21 mouse cellular contexts compared by ENCODE assay signal in the genomic region with DNA sequence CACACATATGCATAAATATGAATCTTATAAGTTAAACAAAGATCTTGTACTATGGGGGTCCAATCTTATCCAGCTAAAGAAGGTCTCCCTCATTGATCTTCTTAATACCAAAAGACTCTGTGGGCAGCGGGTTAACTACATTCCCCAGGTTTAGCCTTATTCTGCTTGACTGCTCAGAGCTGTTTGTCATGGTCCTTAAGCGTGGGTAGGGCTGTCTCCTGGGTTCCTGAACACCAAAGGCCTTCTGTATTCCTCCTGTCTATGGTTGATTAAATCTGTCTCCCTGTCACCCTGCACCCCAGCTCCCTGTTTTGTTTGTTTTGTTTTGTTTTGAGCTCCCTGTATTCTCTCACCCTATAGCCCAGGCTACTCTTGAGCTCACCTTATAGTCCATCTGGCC. TPM values are rescaled to one million over a fixed set of nuclear protein-coding genes. Genes with fewer than 3 reads are reported as not detected.
DNase-seq lines count a peak whose midpoint lies in the region; ATAC-seq and TF ChIP-seq lines count a peak whose summit lies in the region.
"Had no signal": no experiment of that assay in that cellular context is flagged by ENCODE, and none has a peak within 500 bp of the region (broad histone marks: within the 10 kb centered on the region; RNA-seq: fewer than 3 reads in every experiment).

No protein-coding gene starts in this region.

- peaks cover 48% of the 10 kb centered on the region for H3K4me1 ChIP-seq in hindbrain, embryonic 13.5 days (replicated peaks)
- H3K4me1 ChIP-seq in hindbrain, postnatal 0 days (ENCODE audit: insufficient read depth, low read length), result peaks cover 18% of the 10 kb centered on the region
- peaks cover 53% of the 10 kb centered on the region for H3K4me1 ChIP-seq in kidney, embryonic 15.5 days
- H3K4me1 ChIP-seq in neural tube, embryonic 11.5 days (ENCODE audit: control insufficient read depth, insufficient read depth, low read length), result peaks cover 21% of the 10 kb centered on the region
- H3K4me1 ChIP-seq in forebrain, embryonic 14.5 days (ENCODE audit: control insufficient read depth, insufficient read depth, low read length), result peaks cover 30% of the 10 kb centered on the region
- H3K4me1 ChIP-seq: embryonic facial prominence, embryonic 15.5 days had no signal

- no peaks in the 10 kb centered on the region for H3K9me3 ChIP-seq in hindbrain, embryonic 13.5 days
- H3K9me3 ChIP-seq in hindbrain, postnatal 0 days (ENCODE audit: low read length), result no peaks in the 10 kb centered on the region
- H3K9me3 ChIP-seq in kidney, embryonic 15.5 days (replicated peaks), result no peaks in the 10 kb centered on the region
- H3K9me3 ChIP-seq in neural tube, embryonic 11.5 days (ENCODE audit: control insufficient read depth, low read length), result no peaks in the 10 kb centered on the region
- H3K9me3 ChIP-seq in forebrain, embryonic 14.5 days (replicated peaks; ENCODE audit: control insufficient read depth, low read length), result no peaks in the 10 kb centered on the region
- H3K9me3 ChIP-seq: embryonic facial prominence, embryonic 15.5 days; forebrain, embryonic 10.5 days; forebrain, embryonic 15.5 days; heart, embryonic 10.5 days had no signal

- no peak for TF ChIP-seq CTCF in hindbrain, postnatal 0 days (IDR thresholded peaks at IDR 0.05; ENCODE audit: low read depth)

- H3K36me3 ChIP-seq in hindbrain, embryonic 13.5 days, result no peaks in the 10 kb centered on the region
- no peaks in the 10 kb centered on the region for H3K36me3 ChIP-seq in hindbrain, postnatal 0 days (ENCODE audit: insufficient read depth, low read length)
- H3K36me3 ChIP-seq in kidney, embryonic 15.5 days, result no peaks in the 10 kb centered on the region
- H3K36me3 ChIP-seq in neural tube, embryonic 11.5 days (ENCODE audit: control insufficient read depth, insufficient read depth, low read length), result no peaks in the 10 kb centered on the region
- no peaks in the 10 kb centered on the region for H3K36me3 ChIP-seq in forebrain, embryonic 14.5 days (ENCODE audit: control insufficient read depth, insufficient read depth, low read length)
- H3K36me3 ChIP-seq: embryonic facial prominence, embryonic 15.5 days; forebrain, embryonic 10.5 days; forebrain, embryonic 15.5 days; heart, embryonic 10.5 days had no signal

- DNase-seq in hindbrain, postnatal 0 days (ENCODE audit: low spot score), result no peak
- no peak for DNase-seq in kidney, postnatal 4 days
- DNase-seq in neural tube, embryonic 11.5 days (ENCODE audit: low spot score), result no peak
- no peak for DNase-seq in neural tube, embryonic 10.5 days (ENCODE audit: extremely low spot score, low spot score)
- no peak for DNase-seq in forebrain, embryonic 14.5 days (ENCODE audit: low spot score)
- DNase-seq: adrenal gland, postnatal 10 days; cerebellum, adult 11 months; cerebellum, adult 8-10 months; cerebellum, postnatal 14 days; embryo, embryonic 11 days; gastrocnemius, postnatal 10 days; heart, adult 18-20 months; heart, postnatal 10 days; heart, postnatal 4 days had no signal

- peak overlapping the region; percentile 60 for H3K27ac ChIP-seq in hindbrain, embryonic 13.5 days
- no peak overlapping the region for H3K27ac ChIP-seq in hindbrain, postnatal 0 days
- peak overlapping the region; percentile 43; the same call in 1 of the 2 replicates for H3K27ac ChIP-seq in kidney, embryonic 15.5 days
- 0 out of 2 replicates have a peak overlapping the region, but pooled peaks have one; percentile 27 for H3K27ac ChIP-seq in neural tube, embryonic 11.5 days (ENCODE audit: low read depth, low read length)
- H3K27ac ChIP-seq in forebrain, embryonic 14.5 days (ENCODE audit: low read depth, low read length), result no peak overlapping the region
- H3K27ac ChIP-seq: embryonic facial prominence, embryonic 15.5 days; forebrain, embryonic 15.5 days; heart, embryonic 10.5 days had no signal

- WGBS in hindbrain, embryonic 13.5 days, result 55% methylated on average over 2 of the region's 2 CpGs
- 71% methylated on average over 2 of the region's 2 CpGs for WGBS in hindbrain, postnatal 0 days
- 25% methylated on average over 2 of the region's 2 CpGs for WGBS in kidney, embryonic 15.5 days
- WGBS in neural tube, embryonic 11.5 days, result 60% methylated on average over 2 of the region's 2 CpGs
- WGBS in forebrain, embryonic 14.5 days, result 41% methylated on average over 2 of the region's 2 CpGs

- H3K4me3 ChIP-seq in hindbrain, embryonic 13.5 days, result no peak overlapping the region
- no peak overlapping the region for H3K4me3 ChIP-seq in hindbrain, postnatal 0 days (ENCODE audit: low read length)
- H3K4me3 ChIP-seq in kidney, embryonic 15.5 days (replicated peaks), result no peak overlapping the region
- no peak overlapping the region for H3K4me3 ChIP-seq in neural tube, embryonic 11.5 days (ENCODE audit: low read depth, low read length)
- no peak overlapping the region for H3K4me3 ChIP-seq in forebrain, embryonic 14.5 days (ENCODE audit: low read depth, low read length)
- H3K4me3 ChIP-seq: embryonic facial prominence, embryonic 15.5 days; erythroblast, embryonic 14.5 days; forebrain, embryonic 10.5 days; forebrain, embryonic 15.5 days; heart, embryonic 10.5 days had no signal

- H3K4me2 ChIP-seq in hindbrain, embryonic 13.5 days, result no peak overlapping the region
- no peak overlapping the region for H3K4me2 ChIP-seq in hindbrain, postnatal 0 days (ENCODE audit: low read depth, low read length)
- H3K4me2 ChIP-seq in kidney, embryonic 15.5 days, result no peak overlapping the region
- no peak overlapping the region for H3K4me2 ChIP-seq in neural tube, embryonic 11.5 days (ENCODE audit: low read depth)
- no peak overlapping the region for H3K4me2 ChIP-seq in forebrain, embryonic 14.5 days (ENCODE audit: low read length)
- H3K4me2 ChIP-seq: embryonic facial prominence, embryonic 15.5 days had no signal

- no peak for ATAC-seq in hindbrain, embryonic 13.5 days (ENCODE audit: low FRiP score)
- ATAC-seq in hindbrain, postnatal 0 days, result no peak
- ATAC-seq in kidney, embryonic 15.5 days (replicated peaks; ENCODE audit: low FRiP score), result peak; percentile 50; the same call in 1 of the 2 replicates
- no peak for ATAC-seq in neural tube, embryonic 11.5 days (ENCODE audit: insufficient read depth, low FRiP score, low TSS enrichment)
- ATAC-seq in forebrain, embryonic 14.5 days, result no peak
- ATAC-seq: forebrain, embryonic 15.5 days had no signal

- no peak overlapping the region for H3K9ac ChIP-seq in hindbrain, embryonic 13.5 days
- H3K9ac ChIP-seq in hindbrain, postnatal 0 days (replicated peaks; ENCODE audit: low read length), result no peak overlapping the region
- H3K9ac ChIP-seq in kidney, embryonic 15.5 days, result no peak overlapping the region
- no peak overlapping the region for H3K9ac ChIP-seq in neural tube, embryonic 11.5 days (ENCODE audit: low read length)
- H3K9ac ChIP-seq in forebrain, embryonic 14.5 days (ENCODE audit: low read length), result no peak overlapping the region
- H3K9ac ChIP-seq: embryonic facial prominence, embryonic 15.5 days; forebrain, embryonic 15.5 days had no signal

- no peaks in the 10 kb centered on the region for H3K27me3 ChIP-seq in hindbrain, embryonic 13.5 days
- no peaks in the 10 kb centered on the region for H3K27me3 ChIP-seq in hindbrain, postnatal 0 days (ENCODE audit: insufficient read depth, low read length)
- no peaks in the 10 kb centered on the region for H3K27me3 ChIP-seq in kidney, embryonic 15.5 days
- H3K27me3 ChIP-seq in neural tube, embryonic 11.5 days (ENCODE audit: control insufficient read depth, insufficient read depth, low read length), result no peaks in the 10 kb centered on the region
- H3K27me3 ChIP-seq in forebrain, embryonic 14.5 days (replicated peaks; ENCODE audit: control insufficient read depth, insufficient read depth, low read length), result no peaks in the 10 kb centered on the region
- H3K27me3 ChIP-seq: embryonic facial prominence, embryonic 15.5 days had no signal

RNA-seq across cellular contexts. Expression of gene Snx11, which starts 48.8 kb away (rescaled TPM):
- 69.0 and 71.8 TPM in 2 replicates for polyA plus RNA-seq in hindbrain, embryonic 13.5 days (2015; fragmentation: Nextera tagmentation; extraction: Ambion mirVana)
- 66.0 and 71.4 TPM in 2 replicates for total RNA-seq in hindbrain, postnatal 0 days (2014; rRNA removed)
- polyA plus RNA-seq in hindbrain, postnatal 0 days (2015; fragmentation: Nextera tagmentation; extraction: Ambion mirVana), result 36.5 and 40.9 TPM in 2 replicates
- 19.2 and 20.4 TPM in 2 replicates for polyA plus RNA-seq in kidney, embryonic 15.5 days (2015; fragmentation: Nextera tagmentation; extraction: Ambion mirVana)
- 19.9 and 20.9 TPM in 2 replicates for polyA plus RNA-seq in neural tube, embryonic 11.5 days (2014; fragmentation: Nextera tagmentation; extraction: Ambion mirVana)
- 17.6 and 21.6 TPM in 2 replicates for polyA plus RNA-seq in forebrain, embryonic 14.5 days (2014; fragmentation: Nextera tagmentation; extraction: Ambion mirVana)

Comparison
In these comparisons a context has a peak if more than half of its experiments do, and no peak if none do; other contexts are left out.
1. H3K27ac ChIP-seq: peak in hindbrain, embryonic 13.5 days (single experiment), kidney, embryonic 15.5 days (single experiment) and neural tube, embryonic 11.5 days (single experiment); none in hindbrain, postnatal 0 days (single experiment) and forebrain, embryonic 14.5 days (single experiment).